ENCODE assay signal across 20 mouse cellular contexts in genomic region chr5:114119806-114120205, GRCm38 (mm10). TPM values are rescaled to one million over a fixed set of nuclear protein-coding genes. Genes with fewer than 3 reads are reported as not detected.
"Had no signal": no experiment of that assay in that cellular context is flagged by ENCODE, and none has a peak within 500 bp of the region (broad histone marks: within the 10 kb centered on the region; RNA-seq: fewer than 3 reads in every experiment).

No protein-coding gene starts in this region.

- H3K27me3 ChIP-seq: midbrain, embryonic 12.5 days; neural tube, embryonic 13.5 days; neural tube, embryonic 15.5 days had no signal

- ATAC-seq: midbrain, embryonic 16.5 days had no signal

- H3K4me2 ChIP-seq: lung, embryonic 14.5 days; midbrain, embryonic 12.5 days; neural tube, embryonic 13.5 days; neural tube, embryonic 15.5 days had no signal

- H3K9ac ChIP-seq: liver, embryonic 14.5 days; lung, embryonic 14.5 days; midbrain, embryonic 12.5 days; neural tube, embryonic 13.5 days; neural tube, embryonic 15.5 days had no signal

- H3K9me3 ChIP-seq: midbrain, embryonic 10.5 days; midbrain, embryonic 12.5 days; neural tube, embryonic 13.5 days; neural tube, embryonic 15.5 days had no signal

- H3K4me1 ChIP-seq: midbrain, embryonic 10.5 days; midbrain, embryonic 12.5 days; neural tube, embryonic 13.5 days; neural tube, embryonic 15.5 days had no signal

- DNase-seq: lung, adult 18-20 months; lung, embryonic 14.5 days; lung, postnatal 10 days; lung, postnatal 4 days; midbrain, embryonic 14.5 days; retina, postnatal 1 day; right cerebral cortex, postnatal 25 days; right cerebral cortex, postnatal 4 days; spleen, adult 18-20 months; thymus, adult 18-20 months; thymus, postnatal 14 days; thymus, postnatal 4 days had no signal

- H3K4me3 ChIP-seq: midbrain, embryonic 10.5 days; midbrain, embryonic 12.5 days; myocyte; neural tube, embryonic 13.5 days; neural tube, embryonic 15.5 days had no signal

- H3K27ac ChIP-seq: liver, embryonic 14.5 days; midbrain, embryonic 10.5 days; midbrain, embryonic 12.5 days; neural tube, embryonic 13.5 days; neural tube, embryonic 15.5 days had no signal

RNA-seq across cellular contexts. Expression of gene Svop, which starts 28.4 kb away (rescaled TPM):
- polyA plus RNA-seq: liver, embryonic 14.5 days; thymus, postnatal 0 days had no signal
